Mouse (Mus musculus) brain, embryonic 14.5 days (tissue): Measurements from ENCODE around the gene Cog2. TPM values are rescaled to one million over a fixed set of nuclear protein-coding genes. Genes with fewer than 3 reads are reported as not detected.

Source experiments
- DNase-seq: peaks from one replicate; pipeline ENCODE4 v3.0.0-alpha.2; 2011; ENCODE audit warnings: low read depth
- CTCF ChIP-seq: fragments of 200-500 bp; IDR thresholded peaks from 2 replicates; pipeline ENCODE4 v1.5.1; 2012; ENCODE audit warnings: inconsistent platforms, mild to moderate bottlenecking, moderate library complexity, borderline replicate concordance; ENCODE audit not compliant: insufficient read depth, insufficient read length; ENCODE audit errors: extremely low read depth
- POLR2A ChIP-seq: fragments of 200-500 bp; IDR thresholded peaks from 2 replicates; pipeline ENCODE4 v1.6.1; 2012; ENCODE audit warnings: mild to moderate bottlenecking, inconsistent platforms, borderline replicate concordance; ENCODE audit not compliant: poor library complexity, insufficient read depth, insufficient read length, severe bottlenecking; ENCODE audit errors: extremely low read depth
- polyA plus RNA-seq: library from polyadenylated mRNA; depleted of rRNA; stranded (reverse); fragments of >200 nt; gene quantifications from 2 replicates; pipeline ENCODE4 v1.2.3, GENCODE M21; 2012

Gene Cog2
- polyA plus RNA-seq, 1 experiment, result 34.1 TPM

DNA sequence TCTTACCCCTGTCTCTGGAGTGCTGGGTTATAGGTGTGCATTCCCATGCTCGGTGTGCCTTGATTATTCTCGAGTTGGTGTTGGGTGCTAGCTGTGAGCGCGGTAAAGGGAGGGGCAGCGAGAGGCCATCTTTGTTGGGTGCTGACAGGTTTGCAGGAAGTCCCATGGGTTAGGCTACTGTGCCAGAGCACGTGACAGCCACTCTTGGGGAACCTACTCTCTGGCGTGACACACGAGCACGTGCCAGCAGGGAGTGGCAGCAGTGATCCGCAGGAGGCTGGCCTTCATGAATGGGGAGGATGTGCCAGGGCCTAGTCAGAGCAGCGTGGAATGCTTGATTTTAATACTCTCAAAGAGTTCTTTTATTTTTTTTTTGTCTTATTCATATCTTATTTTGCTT, 5.7 kb downstream of the Cog2 start:
- no peak for DNase-seq
- TF ChIP-seq POLR2A (no peak), CTCF (no peak)

DNA sequence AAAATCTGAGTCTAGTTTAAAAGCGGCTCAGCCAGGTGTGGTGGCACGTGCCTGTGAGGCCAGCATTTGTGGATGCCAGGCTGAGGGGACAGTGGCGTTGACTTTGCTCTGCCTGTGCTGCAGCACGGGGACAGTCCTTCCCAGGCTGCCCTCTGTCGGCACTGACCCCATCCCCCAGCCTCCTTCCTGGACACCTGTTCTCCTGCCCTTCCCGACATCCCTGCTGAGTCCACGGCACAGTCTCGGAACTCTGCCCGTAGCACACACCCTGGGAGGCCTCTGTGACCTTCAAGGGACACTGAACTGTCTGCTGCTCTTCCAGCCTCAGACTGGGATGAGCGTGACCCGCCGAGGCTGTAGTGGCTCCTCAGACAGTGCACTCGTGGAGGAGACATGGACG, 9.5 kb downstream of the Cog2 start:
- DNase-seq, result no peak
- no peak for TF ChIP-seq POLR2A
- TF ChIP-seq CTCF, result no peak

DNA sequence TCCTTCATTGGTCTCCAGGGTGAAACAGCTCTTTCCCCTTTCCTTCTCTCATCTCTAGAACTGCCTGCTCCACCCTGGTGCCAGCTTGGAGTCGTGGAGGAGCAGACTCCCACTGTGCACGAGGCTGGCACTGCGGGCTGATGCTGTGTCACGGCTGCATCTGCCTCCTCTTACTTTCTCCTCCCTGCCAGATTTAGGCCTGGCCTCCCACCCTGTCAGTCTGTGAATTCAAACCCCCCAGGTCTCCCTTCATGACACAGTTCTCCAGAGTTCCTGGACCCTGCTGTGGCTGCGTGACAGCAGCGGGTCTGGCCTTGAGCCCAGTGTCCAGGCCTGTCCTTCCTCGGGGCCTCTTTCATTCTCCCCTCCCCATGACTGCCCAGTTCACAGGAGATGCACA, 10.0 kb downstream of the Cog2 start:
- no peak for TF ChIP-seq CTCF
- no peak for TF ChIP-seq POLR2A
- no peak for DNase-seq

DNA sequence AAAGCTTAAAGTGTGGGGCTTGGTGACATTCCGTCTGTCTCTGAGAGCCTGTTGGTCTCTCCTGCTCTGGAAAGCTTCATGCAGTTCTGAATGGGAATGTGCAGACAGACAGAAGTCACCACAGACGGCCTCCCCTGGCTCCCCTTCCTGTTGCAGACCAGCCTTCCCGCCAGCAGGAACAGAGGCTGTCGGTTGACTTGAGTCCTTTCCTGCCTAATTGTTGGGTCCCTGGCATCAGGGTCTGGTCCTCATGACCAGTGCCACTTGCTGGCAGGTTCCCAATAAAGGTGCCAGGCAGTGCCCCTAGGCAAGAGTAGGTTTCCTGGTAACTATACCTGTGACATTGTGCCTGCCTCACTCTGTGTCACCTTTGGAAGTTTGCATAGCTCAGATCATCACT, 10.4 kb downstream of the Cog2 start:
- DNase-seq, result no peak
- TF ChIP-seq CTCF (no peak), POLR2A (no peak)

DNA sequence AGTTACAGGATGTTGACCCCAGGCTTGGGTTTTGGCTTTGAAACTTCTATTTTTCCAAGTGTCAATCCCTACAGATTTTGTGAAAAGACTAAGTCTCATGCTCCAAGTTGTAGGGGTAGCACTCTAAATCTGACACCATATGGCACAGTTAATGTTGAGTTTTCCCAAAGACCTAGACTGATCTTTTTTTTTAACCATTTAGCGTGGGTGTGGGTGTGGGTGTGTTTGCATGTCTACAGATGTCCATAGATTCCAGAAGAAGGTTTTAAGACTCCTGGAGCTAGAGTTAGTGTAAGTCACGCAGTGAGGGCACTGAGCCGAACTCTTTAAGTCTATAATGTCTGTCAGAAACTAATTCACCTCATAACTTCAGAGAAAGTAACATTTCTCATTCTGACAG, 12.1 kb downstream of the Cog2 start:
- no peak for DNase-seq
- no peak for TF ChIP-seq POLR2A
- TF ChIP-seq CTCF, result no peak

DNA sequence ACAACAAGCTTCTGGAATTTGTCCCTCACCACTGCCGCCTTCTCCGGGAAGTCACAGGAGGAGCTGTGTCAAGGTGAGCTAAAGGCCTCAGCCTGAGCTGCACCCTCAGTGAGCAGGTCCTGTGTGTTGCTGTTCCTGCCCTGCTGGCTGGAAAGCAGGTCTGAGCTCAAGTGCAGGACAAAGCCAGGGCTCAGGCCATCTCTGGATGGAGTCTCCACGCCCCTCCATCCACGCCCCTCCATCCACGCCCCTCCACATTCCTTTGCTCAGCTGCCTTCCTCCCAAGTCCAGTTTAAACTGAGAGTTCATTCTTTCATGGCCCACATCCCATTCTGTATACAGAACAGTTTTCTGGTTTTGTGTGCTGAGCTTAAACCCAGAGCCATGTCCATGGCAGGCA, 14.9 kb downstream of the Cog2 start:
- TF ChIP-seq CTCF (no peak), POLR2A (no peak)
- DNase-seq, result no peak

DNA sequence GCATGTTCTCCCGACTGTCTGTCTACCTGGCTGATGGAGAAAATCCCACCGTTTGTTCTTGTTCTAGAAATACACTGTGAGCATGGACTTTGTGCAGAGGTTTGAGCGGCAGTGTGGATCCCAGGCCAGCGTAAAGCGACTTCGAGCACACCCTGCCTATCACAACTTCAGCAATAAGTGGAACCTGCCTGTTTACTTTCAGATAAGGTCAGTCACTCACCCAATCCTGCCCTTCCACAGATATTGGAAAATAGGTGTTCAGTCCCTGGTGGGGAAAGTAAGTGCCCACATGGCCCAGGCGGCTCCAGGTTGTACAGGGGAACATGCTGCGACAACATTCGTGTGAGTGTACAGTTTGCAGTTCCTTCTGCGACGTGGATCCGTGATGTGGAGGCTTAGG, 20.3 kb downstream of the Cog2 start:
- DNase-seq, result no peak
- TF ChIP-seq CTCF (no peak), POLR2A (no peak)

DNA sequence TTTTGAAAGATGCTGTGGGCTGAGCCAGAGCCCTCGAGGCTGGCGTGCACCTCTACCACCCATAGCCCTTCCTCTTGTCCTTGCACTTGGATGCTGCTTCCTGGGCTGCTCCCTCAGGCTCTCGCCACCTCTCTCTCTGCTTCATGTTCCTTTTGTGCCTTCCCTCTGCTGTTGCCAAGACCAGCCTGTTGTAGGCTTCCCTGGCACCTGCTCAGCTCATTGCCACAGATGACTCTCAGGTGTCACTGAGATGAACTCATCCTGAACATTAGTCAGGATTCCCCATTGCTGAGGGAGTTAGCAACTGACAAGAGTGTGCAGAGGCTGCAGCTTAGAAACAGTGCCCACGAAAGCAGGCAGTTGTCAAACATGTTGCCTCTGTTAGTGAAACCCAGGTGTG, 21.4 kb downstream of the Cog2 start:
- DNase-seq, result no peak
- TF ChIP-seq CTCF (no peak), POLR2A (no peak)

DNA sequence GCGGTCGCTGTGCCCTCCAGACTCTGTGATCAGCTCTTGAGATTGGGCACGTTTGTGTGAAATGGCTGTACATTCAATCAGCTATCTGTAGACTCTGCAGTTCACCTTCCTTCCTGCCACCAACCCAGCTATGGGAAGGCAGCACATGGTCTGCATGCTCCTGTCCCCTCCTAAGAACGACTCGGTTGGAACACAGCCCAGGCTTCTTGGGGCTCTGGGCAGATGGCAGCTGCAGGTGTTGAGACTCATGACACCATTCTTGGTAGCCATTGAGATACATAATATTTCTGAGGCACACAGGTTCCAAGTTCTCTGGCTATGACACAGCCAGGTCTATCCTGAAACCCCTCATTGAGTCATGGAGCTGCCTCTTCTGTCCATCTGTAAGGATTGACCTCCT, 22.7 kb downstream of the Cog2 start:
- TF ChIP-seq POLR2A (no peak), CTCF (no peak)
- no peak for DNase-seq

DNA sequence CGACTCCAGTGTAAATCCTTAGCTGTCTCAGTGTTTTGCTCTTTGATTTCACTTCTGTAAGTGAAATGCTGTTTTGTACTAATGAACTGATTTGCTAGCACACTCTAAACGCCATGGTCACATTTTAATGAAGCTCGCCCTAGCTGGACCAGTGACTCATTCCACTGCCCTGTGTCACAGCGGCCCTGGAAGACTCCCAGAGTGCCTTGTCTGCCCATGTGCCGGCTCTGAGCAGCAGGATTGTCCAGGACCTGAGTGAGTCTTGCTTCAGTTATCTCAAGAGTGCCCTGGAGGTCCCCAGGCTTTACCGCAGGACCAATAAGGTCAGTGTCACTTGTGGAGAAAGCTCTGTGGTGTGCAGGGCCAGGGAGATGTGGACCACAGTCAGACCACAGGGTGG, 25.8 kb downstream of the Cog2 start:
- TF ChIP-seq POLR2A (no peak), CTCF (no peak)
- DNase-seq, result no peak

DNA sequence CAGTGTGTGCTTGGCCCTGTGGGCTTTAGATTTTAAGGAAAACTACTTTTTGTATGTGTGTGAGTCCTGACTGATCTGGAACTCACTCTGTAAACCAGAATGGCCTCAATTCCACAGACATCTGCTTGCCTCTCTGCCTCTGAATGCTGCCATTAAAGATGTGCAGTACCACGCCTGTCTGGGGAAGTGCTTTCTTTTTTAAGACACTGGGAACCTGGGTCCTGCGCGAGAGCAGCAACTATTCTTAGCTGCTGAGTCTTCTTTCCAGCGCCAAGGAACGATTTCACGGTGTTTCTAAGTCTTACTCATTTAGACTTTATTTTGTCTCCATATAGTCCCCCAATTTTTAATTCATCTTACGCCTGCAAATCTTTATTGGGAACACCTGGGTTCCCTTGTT, 26.2 kb downstream of the Cog2 start:
- DNase-seq, result no peak
- no peak for TF ChIP-seq POLR2A

DNA sequence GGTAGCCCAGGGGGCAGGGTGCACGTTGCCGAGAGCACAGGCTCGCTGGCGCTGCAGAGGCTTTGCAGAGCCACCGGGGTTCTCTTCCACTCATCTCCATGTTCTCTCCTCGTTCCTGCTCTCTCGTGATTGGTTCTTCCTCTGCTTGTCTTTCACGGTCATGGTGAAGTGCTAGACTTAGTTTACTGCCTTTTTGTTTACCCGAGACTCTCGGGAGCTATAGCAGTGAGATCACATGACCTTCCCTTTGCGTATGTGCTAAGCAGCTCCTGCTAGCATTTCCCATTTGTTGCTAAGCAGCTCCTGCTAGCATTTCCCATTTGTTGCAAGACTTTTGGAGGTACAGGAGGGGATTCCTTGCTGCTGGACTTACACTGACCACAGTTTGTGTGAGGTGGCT, 26.7 kb downstream of the Cog2 start:
- DNase-seq, result no peak
- TF ChIP-seq POLR2A, result no peak
- TF ChIP-seq CTCF, result no peak

DNA sequence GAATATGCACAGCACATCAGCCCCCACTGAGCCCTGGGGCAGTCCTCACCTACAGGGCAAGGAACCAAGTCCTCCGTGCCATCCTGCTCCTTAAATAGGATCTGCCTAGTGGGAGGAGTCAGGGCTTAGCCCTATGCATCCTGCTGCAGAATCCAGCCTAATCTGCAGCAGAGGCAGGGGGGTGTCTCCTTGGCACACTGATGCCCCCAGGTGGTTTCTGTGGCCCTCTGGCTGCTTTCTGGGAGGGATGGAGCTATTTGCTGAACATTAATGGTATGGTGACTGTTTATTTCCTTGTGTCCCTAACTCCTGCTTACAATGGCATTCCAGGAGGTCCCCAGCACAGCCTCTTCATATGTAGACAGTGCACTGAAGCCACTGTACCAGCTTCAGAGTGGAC, 27.6 kb downstream of the Cog2 start:
- TF ChIP-seq POLR2A, result no peak
- no peak for TF ChIP-seq CTCF
- DNase-seq, result no peak
